Mouse (Mus musculus) ES-Bruce4 (cell line): ENCODE results near the gene Tada1.

Source experiments
- CTCF ChIP-seq: IDR thresholded peaks from one replicate; pipeline ENCODE4 v1.8.1; 2011; ENCODE audit warnings: low read depth, low read length
- POLR2A ChIP-seq: IDR thresholded peaks from one replicate; pipeline ENCODE4 v1.8.1; 2011; ENCODE audit warnings: low read length; ENCODE audit not compliant: insufficient read depth

GRCm38 (mm10) chr1:166402003-166402402, 23.1 kb downstream of the Tada1 start:
- no peak for TF ChIP-seq POLR2A
- TF ChIP-seq CTCF: no peak
